Mouse (Mus musculus) urinary bladder, adult 2 months (tissue): ENCODE results near the gene Samhd1. TPM values are rescaled to one million over a fixed set of nuclear protein-coding genes. Genes with fewer than 3 reads are reported as not detected.

Experiments used
- DNase-seq: peaks from one replicate; pipeline ENCODE4 v3.0.0; 2022; ENCODE audit warnings: low spot score
- polyA plus RNA-seq: library from polyadenylated mRNA; depleted of rRNA; stranded (reverse); fragments of >200 nt; gene quantifications from 2 replicates; pipeline ENCODE4 v1.2.3, GENCODE M21; 2012

Samhd1 gene
- polyA plus RNA-seq, 1 experiment: 57.2 TPM

GRCm38 (mm10) chr2:157073378-157074052 lies 61.5 kb downstream of the Samhd1 start:
- DNase-seq: no peak

- DNase-seq: no peak
Measured at GRCm38 (mm10) chr2:157072316-157072990, 62.6 kb downstream of the Samhd1 start.

- DNase-seq: no peak
Measured at GRCm38 (mm10) chr2:157071556-157071955, 63.5 kb downstream of the Samhd1 start.

- no peak for DNase-seq
Measured at GRCm38 (mm10) chr2:157070365-157070764, 64.7 kb downstream of the Samhd1 start.

GRCm38 (mm10) chr2:157069755-157070315 lies 65.2 kb downstream of the Samhd1 start:
- DNase-seq: no peak

GRCm38 (mm10) chr2:157069355-157069735 lies 65.7 kb downstream of the Samhd1 start:
- DNase-seq: no peak

GRCm38 (mm10) chr2:157068701-157069354 lies 66.2 kb downstream of the Samhd1 start:
- DNase-seq: no peak

GRCm38 (mm10) chr2:157066731-157067430 lies 68.2 kb downstream of the Samhd1 start:
- no peak for DNase-seq

GRCm38 (mm10) chr2:157065879-157066226 lies 69.2 kb downstream of the Samhd1 start:
- no peak for DNase-seq

- no peak for DNase-seq
Measured at GRCm38 (mm10) chr2:157064978-157065878, 69.8 kb downstream of the Samhd1 start.

GRCm38 (mm10) chr2:157064136-157064535 lies 70.9 kb downstream of the Samhd1 start:
- DNase-seq: no peak

GRCm38 (mm10) chr2:157063241-157063700 lies 71.8 kb downstream of the Samhd1 start:
- no peak for DNase-seq

GRCm38 (mm10) chr2:157060557-157061305 lies 74.3 kb downstream of the Samhd1 start:
- no peak for DNase-seq

GRCm38 (mm10) chr2:157060037-157060436 lies 75.0 kb downstream of the Samhd1 start:
- DNase-seq: no peak

- DNase-seq: no peak
Measured at GRCm38 (mm10) chr2:157059166-157059565, 75.9 kb downstream of the Samhd1 start.

GRCm38 (mm10) chr2:157058342-157058998 lies 76.6 kb downstream of the Samhd1 start:
- no peak for DNase-seq

- DNase-seq: no peak
Measured at GRCm38 (mm10) chr2:157057758-157058157, 77.3 kb downstream of the Samhd1 start.

- no peak for DNase-seq
Measured at GRCm38 (mm10) chr2:157057186-157057585, 77.9 kb downstream of the Samhd1 start.

- no peak for DNase-seq
Measured at GRCm38 (mm10) chr2:157055721-157056120, 79.3 kb downstream of the Samhd1 start.

GRCm38 (mm10) chr2:157054816-157055215 lies 80.2 kb downstream of the Samhd1 start:
- no peak for DNase-seq
